Mouse (Mus musculus) lung, postnatal 0 days (tissue): ENCODE results near the gene Jmjd8.

Experiments used
- CTCF ChIP-seq: IDR thresholded peaks from 2 replicates; pipeline ENCODE4 v1.5.1; 2016; ENCODE audit warnings: antibody characterized with exemption, mild to moderate bottlenecking
- EP300 ChIP-seq: IDR thresholded peaks from 2 replicates; pipeline ENCODE4 v1.6.1; 2016; ENCODE audit warnings: antibody characterized with exemption, mild to moderate bottlenecking, control low read depth

GRCm38 (mm10) chr17:25794197-25794596, 34.5 kb upstream of the Jmjd8 start:
- TF ChIP-seq EP300: no peak
- no peak for TF ChIP-seq CTCF
